Mouse (Mus musculus): ENCODE measurements at regions not wholly inside any gene's neighbourhood (a gene's known extent, or its start where the extent isn't known, plus 50 kb on each side); places are given as distances from the start of the nearest gene placed in this dataset.

GRCm38 (mm10) chr11:22626407-22626806 is 114.5 kb downstream of the Tmem17 start:
- H3K4me3 ChIP-seq (replicated peaks; ENCODE audit: low read depth, low read length) = no peak overlapping the region
- H3K36me3 ChIP-seq (ENCODE audit: control insufficient read depth, insufficient read depth, low read length) = no peaks in the 10 kb centered on the region
- H3K9ac ChIP-seq (replicated peaks; ENCODE audit: low read length) = no peak overlapping the region
- H3K27me3 ChIP-seq (ENCODE audit: control insufficient read depth, insufficient read depth, low read length) = no peaks in the 10 kb centered on the region
- H3K4me2 ChIP-seq (ENCODE audit: low read length) = no peak overlapping the region
- no peaks in the 10 kb centered on the region for H3K4me1 ChIP-seq (ENCODE audit: control insufficient read depth, insufficient read depth, low read length)
- H3K27ac ChIP-seq (replicated peaks; ENCODE audit: low read depth, low read length) = no peak overlapping the region
- H3K9me3 ChIP-seq (ENCODE audit: control insufficient read depth, low read length) = no peaks in the 10 kb centered on the region
- WGBS = 95% methylated on average over 1 of the region's 1 CpGs
- DNase-seq (no peak), ATAC-seq (ENCODE audit: low FRiP score, low TSS enrichment) (no peak)

GRCm38 (mm10) chr11:22628497-22628896 is 116.6 kb downstream of the Tmem17 start:
- Histone ChIP-seq H3K4me2 (ENCODE audit: low read length) (no peak overlapping the region), H3K9ac (replicated peaks; ENCODE audit: low read length) (no peak overlapping the region), H3K27ac (replicated peaks; ENCODE audit: low read depth, low read length) (no peak overlapping the region), H3K36me3 (ENCODE audit: control insufficient read depth, insufficient read depth, low read length) (no peaks in the 10 kb centered on the region), H3K9me3 (ENCODE audit: control insufficient read depth, low read length) (no peaks in the 10 kb centered on the region), H3K27me3 (ENCODE audit: control insufficient read depth, insufficient read depth, low read length) (no peaks in the 10 kb centered on the region), H3K4me3 (replicated peaks; ENCODE audit: low read depth, low read length) (no peak overlapping the region), H3K4me1 (ENCODE audit: control insufficient read depth, insufficient read depth, low read length) (peaks cover 5% of the 10 kb centered on the region)
- 85% methylated on average over 5 of the region's 5 CpGs for WGBS
- ATAC-seq (ENCODE audit: low FRiP score, low TSS enrichment) = no peak
- no peak for DNase-seq

- ATAC-seq (ENCODE audit: low FRiP score, low TSS enrichment) = no peak
- H3K4me2 ChIP-seq (ENCODE audit: low read length) = no peak overlapping the region
- H3K4me1 ChIP-seq (ENCODE audit: control insufficient read depth, insufficient read depth, low read length) = peaks cover 5% of the 10 kb centered on the region
- H3K9me3 ChIP-seq (ENCODE audit: control insufficient read depth, low read length) = no peaks in the 10 kb centered on the region
- no peak overlapping the region for H3K27ac ChIP-seq (replicated peaks; ENCODE audit: low read depth, low read length)
- no peaks in the 10 kb centered on the region for H3K27me3 ChIP-seq (ENCODE audit: control insufficient read depth, insufficient read depth, low read length)
- WGBS = 78% methylated on average over 5 of the region's 5 CpGs
- no peak overlapping the region for H3K9ac ChIP-seq (replicated peaks; ENCODE audit: low read length)
- DNase-seq = no peak
- H3K4me3 ChIP-seq (replicated peaks; ENCODE audit: low read depth, low read length) = no peak overlapping the region
- no peaks in the 10 kb centered on the region for H3K36me3 ChIP-seq (ENCODE audit: control insufficient read depth, insufficient read depth, low read length)
Observed at GRCm38 (mm10) chr11:22628979-22629378, 117.1 kb downstream of the Tmem17 start.

- H3K27ac ChIP-seq (replicated peaks; ENCODE audit: low read depth, low read length) = no peak overlapping the region
- DNase-seq (no peak), ATAC-seq (ENCODE audit: low FRiP score, low TSS enrichment) (no peak)
- 0 out of 2 replicates have a peak overlapping the region, but pooled peaks have one; percentile 2 for H3K4me2 ChIP-seq (ENCODE audit: low read length)
- WGBS = 31% methylated on average over 13 of the region's 13 CpGs
- H3K9me3 ChIP-seq (ENCODE audit: control insufficient read depth, low read length) = no peaks in the 10 kb centered on the region
- H3K27me3 ChIP-seq (ENCODE audit: control insufficient read depth, insufficient read depth, low read length) = no peaks in the 10 kb centered on the region
- no peak overlapping the region for H3K9ac ChIP-seq (replicated peaks; ENCODE audit: low read length)
- H3K4me3 ChIP-seq (replicated peaks; ENCODE audit: low read depth, low read length) = no peak overlapping the region
- peaks cover 5% of the 10 kb centered on the region for H3K4me1 ChIP-seq (ENCODE audit: control insufficient read depth, insufficient read depth, low read length)
- no peaks in the 10 kb centered on the region for H3K36me3 ChIP-seq (ENCODE audit: control insufficient read depth, insufficient read depth, low read length)
Observed at GRCm38 (mm10) chr11:22629581-22629980, 117.7 kb downstream of the Tmem17 start.

GRCm38 (mm10) chr11:22629991-22630390 is 118.1 kb downstream of the Tmem17 start:
- no peak for DNase-seq
- Histone ChIP-seq H3K9ac (replicated peaks; ENCODE audit: low read length) (no peak overlapping the region), H3K36me3 (ENCODE audit: control insufficient read depth, insufficient read depth, low read length) (no peaks in the 10 kb centered on the region), H3K4me3 (replicated peaks; ENCODE audit: low read depth, low read length) (no peak overlapping the region), H3K27ac (replicated peaks; ENCODE audit: low read depth, low read length) (no peak overlapping the region), H3K9me3 (ENCODE audit: control insufficient read depth, low read length) (no peaks in the 10 kb centered on the region), H3K4me1 (ENCODE audit: control insufficient read depth, insufficient read depth, low read length) (peaks cover 5% of the 10 kb centered on the region), H3K4me2 (ENCODE audit: low read length) (0 out of 2 replicates have a peak overlapping the region, but pooled peaks have one; percentile 2), H3K27me3 (ENCODE audit: control insufficient read depth, insufficient read depth, low read length) (no peaks in the 10 kb centered on the region)
- no peak for ATAC-seq (ENCODE audit: low FRiP score, low TSS enrichment)
- WGBS = 84% methylated on average over 4 of the region's 4 CpGs

- 83% methylated on average over 5 of the region's 5 CpGs for whole genome bisulfite sequencing
- ATAC-seq (ENCODE audit: low FRiP score, low TSS enrichment) (no peak), DNase-seq (no peak)
Observed at GRCm38 (mm10) chr11:22630982-22631381, 119.1 kb downstream of the Tmem17 start.

GRCm38 (mm10) chr11:22631606-22632313 is 119.9 kb downstream of the Tmem17 start:
- peak overlapping the region; percentile 14; the same call in 1 of the 2 replicates for H3K9ac ChIP-seq (replicated peaks; ENCODE audit: low read length)
- no peaks in the 10 kb centered on the region for H3K27me3 ChIP-seq (ENCODE audit: control insufficient read depth, insufficient read depth, low read length)
- no peak overlapping the region for H3K27ac ChIP-seq (replicated peaks; ENCODE audit: low read depth, low read length)
- peak overlapping the region; percentile 42 for H3K4me2 ChIP-seq (ENCODE audit: low read length)
- no peaks in the 10 kb centered on the region for H3K9me3 ChIP-seq (ENCODE audit: control insufficient read depth, low read length)
- no peak overlapping the region for H3K4me3 ChIP-seq (replicated peaks; ENCODE audit: low read depth, low read length)
- DNase-seq = peak; percentile 80
- WGBS = 15% methylated on average over 6 of the region's 6 CpGs
- no peaks in the 10 kb centered on the region for H3K36me3 ChIP-seq (ENCODE audit: control insufficient read depth, insufficient read depth, low read length)
- H3K4me1 ChIP-seq (ENCODE audit: control insufficient read depth, insufficient read depth, low read length) = peaks cover 5% of the 10 kb centered on the region
- peak; percentile 26; the same call in 1 of the 2 replicates for ATAC-seq (ENCODE audit: low FRiP score, low TSS enrichment)

More at GRCm38 (mm10) chr11:22630982-22631381, 119.1 kb downstream of the Tmem17 start:
- Histone ChIP-seq H3K4me1 (ENCODE audit: control insufficient read depth, insufficient read depth, low read length) (peaks cover 5% of the 10 kb centered on the region), H3K4me2 (ENCODE audit: low read length) (no peak overlapping the region), H3K36me3 (ENCODE audit: control insufficient read depth, insufficient read depth, low read length) (no peaks in the 10 kb centered on the region), H3K9ac (replicated peaks; ENCODE audit: low read length) (no peak overlapping the region), H3K27me3 (ENCODE audit: control insufficient read depth, insufficient read depth, low read length) (no peaks in the 10 kb centered on the region), H3K9me3 (ENCODE audit: control insufficient read depth, low read length) (no peaks in the 10 kb centered on the region), H3K27ac (replicated peaks; ENCODE audit: low read depth, low read length) (no peak overlapping the region), H3K4me3 (replicated peaks; ENCODE audit: low read depth, low read length) (no peak overlapping the region)

GRCm38 (mm10) chr11:22632314-22632700 is 120.4 kb downstream of the Tmem17 start:
- H3K9ac ChIP-seq (replicated peaks; ENCODE audit: low read length) = no peak overlapping the region
- DNase-seq = no peak
- ATAC-seq (ENCODE audit: low FRiP score, low TSS enrichment) = no peak

GRCm38 (mm10) chr11:22632988-22633387 is 121.1 kb downstream of the Tmem17 start:
- WGBS = 84% methylated on average over 5 of the region's 5 CpGs
- no peak overlapping the region for H3K4me2 ChIP-seq (ENCODE audit: low read length)
- no peak overlapping the region for H3K4me3 ChIP-seq (replicated peaks; ENCODE audit: low read depth, low read length)
- H3K27me3 ChIP-seq (ENCODE audit: control insufficient read depth, insufficient read depth, low read length) = no peaks in the 10 kb centered on the region
- DNase-seq (no peak), ATAC-seq (ENCODE audit: low FRiP score, low TSS enrichment) (no peak)
- peaks cover 5% of the 10 kb centered on the region for H3K4me1 ChIP-seq (ENCODE audit: control insufficient read depth, insufficient read depth, low read length)
- no peak overlapping the region for H3K9ac ChIP-seq (replicated peaks; ENCODE audit: low read length)
- no peaks in the 10 kb centered on the region for H3K9me3 ChIP-seq (ENCODE audit: control insufficient read depth, low read length)
- H3K27ac ChIP-seq (replicated peaks; ENCODE audit: low read depth, low read length) = no peak overlapping the region
- no peaks in the 10 kb centered on the region for H3K36me3 ChIP-seq (ENCODE audit: control insufficient read depth, insufficient read depth, low read length)

More at GRCm38 (mm10) chr11:22632314-22632700, 120.4 kb downstream of the Tmem17 start:
- H3K27ac ChIP-seq (replicated peaks; ENCODE audit: low read depth, low read length) = no peak overlapping the region
- no peaks in the 10 kb centered on the region for H3K36me3 ChIP-seq (ENCODE audit: control insufficient read depth, insufficient read depth, low read length)
- H3K4me3 ChIP-seq (replicated peaks; ENCODE audit: low read depth, low read length) = no peak overlapping the region
- no peak overlapping the region for H3K4me2 ChIP-seq (ENCODE audit: low read length)
- no peaks in the 10 kb centered on the region for H3K27me3 ChIP-seq (ENCODE audit: control insufficient read depth, insufficient read depth, low read length)
- H3K4me1 ChIP-seq (ENCODE audit: control insufficient read depth, insufficient read depth, low read length) = peaks cover 5% of the 10 kb centered on the region
- H3K9me3 ChIP-seq (ENCODE audit: control insufficient read depth, low read length) = no peaks in the 10 kb centered on the region
